Mouse (Mus musculus): ENCODE measurements around the gene Rbfox3.
A peak's percentile ranks its signal among the peaks of the same experiment; 100 is the strongest.

Rbfox3 gene

GRCm38 (mm10) chr11:118511851-118512250, 399.5 kb downstream of the Rbfox3 start:
- DNase-seq (ENCODE audit: low read depth, low spot score) = peak; percentile 72

GRCm38 (mm10) chr11:118508341-118508740, 403.1 kb downstream of the Rbfox3 start:
- DNase-seq (ENCODE audit: low read depth, low spot score) = no peak

GRCm38 (mm10) chr11:118507904-118508303, 403.5 kb downstream of the Rbfox3 start:
- DNase-seq (ENCODE audit: low read depth, low spot score) = peak; percentile 91

GRCm38 (mm10) chr11:118507095-118507494, 404.3 kb downstream of the Rbfox3 start:
- DNase-seq (ENCODE audit: low read depth, low spot score) = peak; percentile 79

GRCm38 (mm10) chr11:118504180-118504454, 407.3 kb downstream of the Rbfox3 start:
- DNase-seq (ENCODE audit: low read depth, low spot score) = peak; percentile 70

- DNase-seq (ENCODE audit: low read depth, low spot score) = no peak
Measured at GRCm38 (mm10) chr11:118503418-118504179, 407.8 kb downstream of the Rbfox3 start.

GRCm38 (mm10) chr11:118502990-118503389, 408.4 kb downstream of the Rbfox3 start:
- DNase-seq (ENCODE audit: low read depth, low spot score) = no peak

GRCm38 (mm10) chr11:118496066-118496689, 415.2 kb downstream of the Rbfox3 start:
- no peak for DNase-seq (ENCODE audit: low read depth, low spot score)

GRCm38 (mm10) chr11:118495065-118495464, 416.3 kb downstream of the Rbfox3 start:
- peak; percentile 82 for DNase-seq (ENCODE audit: low read depth, low spot score)

GRCm38 (mm10) chr11:118494001-118494737, 417.2 kb downstream of the Rbfox3 start:
- DNase-seq (ENCODE audit: low read depth, low spot score) = no peak

GRCm38 (mm10) chr11:118493458-118493857, 417.9 kb downstream of the Rbfox3 start:
- no peak for DNase-seq (ENCODE audit: low read depth, low spot score)

GRCm38 (mm10) chr11:118491230-118491629, 420.2 kb downstream of the Rbfox3 start:
- no peak for DNase-seq (ENCODE audit: low read depth, low spot score)

GRCm38 (mm10) chr11:118490566-118491218, 420.7 kb downstream of the Rbfox3 start:
- no peak for DNase-seq (ENCODE audit: low read depth, low spot score)

GRCm38 (mm10) chr11:118488907-118489270, 422.5 kb downstream of the Rbfox3 start:
- no peak for DNase-seq (ENCODE audit: low read depth, low spot score)

- no peak for DNase-seq (ENCODE audit: low read depth, low spot score)
Measured at GRCm38 (mm10) chr11:118488191-118488906, 423.0 kb downstream of the Rbfox3 start.

GRCm38 (mm10) chr11:118486881-118487772, 424.3 kb downstream of the Rbfox3 start:
- no peak for DNase-seq (ENCODE audit: low read depth, low spot score)

- DNase-seq (ENCODE audit: low read depth, low spot score) = no peak
Measured at GRCm38 (mm10) chr11:118486281-118486680, 425.1 kb downstream of the Rbfox3 start.

GRCm38 (mm10) chr11:118485780-118486179, 425.6 kb downstream of the Rbfox3 start:
- DNase-seq (ENCODE audit: low read depth, low spot score) = no peak

- DNase-seq (ENCODE audit: low read depth, low spot score) = peak; percentile 60
Measured at GRCm38 (mm10) chr11:118485338-118485737, 426.1 kb downstream of the Rbfox3 start.

- DNase-seq (ENCODE audit: low read depth, low spot score) = peak; percentile 60
Measured at GRCm38 (mm10) chr11:118484169-118484568, 427.2 kb downstream of the Rbfox3 start.
